Mouse (Mus musculus) testis, postnatal 14 days (tissue): Measurements from ENCODE around the gene Cdyl.

Experiments
- DNase-seq: peaks from one replicate; pipeline ENCODE4 v3.0.0; 2021; ENCODE audit warnings: low spot score

Cdyl gene

DNA sequence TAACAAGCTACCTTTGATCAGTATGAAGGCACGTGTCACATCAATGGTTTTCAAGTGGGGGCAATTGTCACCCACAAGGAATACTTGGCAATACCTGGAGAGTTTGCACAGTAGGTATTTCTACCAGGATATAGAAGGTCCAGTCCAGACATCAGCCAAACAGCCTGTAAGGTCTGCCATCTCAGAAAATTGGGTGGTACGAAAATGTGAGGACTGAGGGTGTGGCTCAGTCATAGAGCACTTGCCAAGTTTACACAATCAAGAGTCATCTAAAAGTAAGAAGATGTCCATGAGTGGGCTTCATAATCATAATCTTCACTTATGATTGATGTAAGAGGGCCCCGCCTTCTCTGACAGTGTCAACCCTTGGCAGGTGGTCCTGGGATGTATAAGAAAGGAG lies 29.9 kb downstream of the Cdyl start:
- DNase-seq: no peak

- DNase-seq: peak; percentile 72
These were observed 58.0 kb downstream of the Cdyl start for GRCm38 (mm10) chr13:35717658-35718057.

- DNase-seq: no peak
These were observed 59.9 kb downstream of the Cdyl start for GRCm38 (mm10) chr13:35719581-35719980.

GRCm38 (mm10) chr13:35723073-35723472 lies 63.4 kb downstream of the Cdyl start:
- no peak for DNase-seq

- no peak for DNase-seq
These were observed 66.4 kb downstream of the Cdyl start for GRCm38 (mm10) chr13:35726025-35726424.

DNA sequence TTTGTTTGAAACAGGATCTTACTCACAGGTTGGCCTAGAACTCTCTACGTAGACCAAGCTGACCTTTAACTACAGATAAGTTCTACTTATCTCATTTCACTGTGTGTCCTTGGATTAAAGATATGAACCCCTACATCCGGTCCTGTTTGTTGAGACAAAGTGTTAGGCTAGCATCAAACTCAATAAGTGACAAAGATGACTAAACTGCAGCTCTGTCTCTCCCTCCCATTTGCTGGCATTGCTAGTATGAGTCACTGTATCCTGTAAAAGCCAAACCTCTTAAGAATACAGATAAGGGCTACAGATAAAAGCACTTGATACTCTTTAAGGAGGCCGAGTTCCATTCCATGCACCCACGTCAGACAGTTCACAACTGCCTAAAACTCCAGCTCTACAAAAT lies 72.5 kb downstream of the Cdyl start:
- DNase-seq: no peak

DNA sequence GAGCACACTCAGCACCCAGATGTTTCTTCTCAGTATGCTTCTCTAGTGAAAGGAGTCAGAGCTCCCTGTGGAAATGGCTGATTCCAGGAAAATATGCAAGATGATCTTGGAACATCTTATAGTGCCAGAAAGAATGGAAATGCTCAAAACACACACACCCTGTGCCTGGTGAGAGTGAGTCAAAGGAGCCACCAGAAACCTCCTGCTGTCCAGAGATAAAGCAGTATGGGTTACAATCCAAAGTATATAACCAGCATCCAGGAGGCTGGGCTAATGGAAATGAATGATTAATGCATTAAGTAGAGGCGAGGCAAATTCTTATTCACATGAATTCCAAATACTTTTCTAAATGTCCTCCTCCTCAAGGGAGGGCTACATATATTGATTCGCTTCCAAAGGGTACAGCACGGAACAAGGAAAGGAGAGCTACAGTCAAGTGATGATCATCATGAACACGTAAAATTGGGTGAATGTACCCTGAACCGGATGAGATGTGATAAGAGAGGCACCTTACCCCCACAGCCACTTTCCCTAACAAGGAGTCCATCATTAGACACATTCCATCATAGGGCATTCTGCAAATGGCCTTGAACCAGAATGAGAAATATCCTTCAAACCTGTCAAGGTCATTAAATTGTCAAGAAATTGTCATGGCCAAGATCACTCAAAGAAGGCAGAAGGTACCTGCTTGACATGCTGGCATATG lies 73.4 kb downstream of the Cdyl start:
- no peak for DNase-seq

DNA sequence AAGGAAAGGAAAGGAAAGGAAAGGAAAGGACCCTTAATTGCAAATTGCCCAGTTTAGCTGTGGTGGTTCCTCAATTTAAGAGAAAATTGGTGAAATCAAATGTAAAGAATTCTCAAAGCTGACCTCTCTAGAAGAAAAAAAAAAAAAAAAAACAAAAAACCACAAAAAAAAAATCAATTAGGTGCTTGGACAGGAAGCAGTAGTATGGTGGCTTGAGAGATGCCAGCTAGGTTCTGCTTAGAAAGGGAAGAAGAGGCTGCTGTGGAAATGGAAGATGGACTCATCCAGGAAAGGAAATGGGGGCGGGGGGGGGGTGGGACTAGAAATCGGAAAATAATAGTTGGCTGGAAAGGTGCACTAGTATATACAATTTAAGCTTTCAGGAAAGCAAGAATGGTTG lies 77.9 kb downstream of the Cdyl start:
- DNase-seq: no peak

- no peak for DNase-seq
These were observed 78.6 kb downstream of the Cdyl start for GRCm38 (mm10) chr13:35738210-35738609.

GRCm38 (mm10) chr13:35739473-35739872 lies 79.8 kb downstream of the Cdyl start:
- no peak for DNase-seq

DNA sequence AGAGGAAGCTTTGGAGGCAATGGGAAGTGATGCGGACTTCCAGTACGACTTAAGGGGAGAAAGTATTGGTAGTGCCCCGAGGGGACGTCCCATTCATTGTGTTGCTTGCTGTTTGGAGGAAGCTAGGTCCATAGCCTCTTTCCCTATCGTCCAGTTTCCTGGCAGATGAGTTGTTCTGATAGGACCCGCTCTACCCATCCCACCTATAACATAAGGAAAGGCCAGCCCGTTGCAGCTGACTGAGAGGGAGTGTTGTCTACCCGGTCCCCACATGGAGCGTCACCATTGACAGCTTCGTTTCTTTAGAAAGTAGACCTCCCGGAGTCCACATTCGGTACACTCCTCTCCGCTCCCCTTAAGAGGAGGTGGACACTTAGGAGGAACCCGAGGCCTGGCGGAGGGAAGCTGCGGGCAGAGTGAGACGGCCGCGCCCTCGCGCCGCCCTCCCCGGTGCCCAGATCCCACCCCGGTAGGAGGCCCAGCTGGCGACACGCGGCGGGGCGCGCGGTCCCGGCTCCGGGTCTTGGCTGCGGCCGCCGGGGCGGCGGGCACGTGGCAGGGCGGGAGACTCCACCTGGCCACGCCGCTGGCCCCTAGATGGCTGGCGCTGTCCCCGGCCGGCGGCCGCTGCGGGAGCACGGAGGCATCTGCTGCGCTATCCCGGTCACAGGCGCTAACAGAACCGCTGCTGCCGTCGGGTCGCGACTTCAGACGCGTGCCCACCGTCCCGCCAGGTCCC lies 80.8 kb downstream of the Cdyl start:
- DNase-seq: peak; percentile 85

DNA sequence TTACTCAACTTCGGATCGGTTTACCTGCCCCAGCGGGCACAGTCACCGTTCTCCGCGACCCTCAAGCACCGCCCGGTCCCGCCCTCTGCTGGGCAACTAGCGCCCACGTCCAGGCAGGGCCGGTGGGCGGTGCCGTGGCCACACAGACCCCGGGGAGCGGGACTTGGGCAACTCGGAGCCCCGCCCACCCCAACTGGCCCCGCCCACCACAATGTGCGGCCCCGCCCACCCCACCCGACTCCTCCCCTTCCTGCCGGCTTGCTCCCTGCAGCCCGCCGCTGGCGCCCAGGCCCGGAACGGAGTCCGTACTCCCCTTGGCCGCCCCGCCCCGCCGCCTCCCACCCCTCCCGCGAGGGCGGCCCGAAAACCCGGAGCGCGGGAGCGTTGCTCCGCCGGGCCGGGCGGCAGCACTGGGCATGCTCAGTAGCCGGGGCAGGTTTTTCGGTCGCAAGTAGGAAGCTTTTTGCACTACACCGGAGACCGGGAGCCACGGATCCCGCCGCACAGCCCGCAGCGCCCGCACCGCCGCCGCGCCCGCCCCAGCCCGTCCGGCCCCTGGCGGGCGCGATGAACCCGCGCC lies 81.5 kb downstream of the Cdyl start:
- DNase-seq: peak; percentile 94

- peak; percentile 76 for DNase-seq
These were observed 82.2 kb downstream of the Cdyl start for GRCm38 (mm10) chr13:35741620-35742421.

DNA sequence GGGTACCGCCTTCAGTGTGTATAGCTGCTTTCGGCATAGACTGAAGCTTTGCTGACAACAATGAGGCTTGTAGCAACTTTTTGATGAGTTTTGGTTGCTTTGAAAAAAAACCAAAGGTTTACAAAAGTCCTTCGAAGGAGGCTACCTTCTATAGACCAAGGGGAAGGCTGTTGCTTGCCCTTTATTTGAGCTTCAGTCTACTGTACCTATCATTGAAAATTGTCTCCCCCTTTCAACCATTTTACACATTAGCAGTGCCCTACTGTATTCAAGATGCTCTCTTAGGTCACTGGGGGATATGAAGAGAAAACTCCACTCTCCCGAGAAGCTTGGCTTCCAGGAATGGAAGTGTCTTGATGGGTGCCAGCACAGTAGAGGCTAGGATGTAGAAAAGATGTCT lies 83.1 kb downstream of the Cdyl start:
- DNase-seq: no peak

GRCm38 (mm10) chr13:35743196-35743595 lies 83.6 kb downstream of the Cdyl start:
- DNase-seq: no peak

GRCm38 (mm10) chr13:35749194-35749593 lies 89.6 kb downstream of the Cdyl start:
- no peak for DNase-seq

DNA sequence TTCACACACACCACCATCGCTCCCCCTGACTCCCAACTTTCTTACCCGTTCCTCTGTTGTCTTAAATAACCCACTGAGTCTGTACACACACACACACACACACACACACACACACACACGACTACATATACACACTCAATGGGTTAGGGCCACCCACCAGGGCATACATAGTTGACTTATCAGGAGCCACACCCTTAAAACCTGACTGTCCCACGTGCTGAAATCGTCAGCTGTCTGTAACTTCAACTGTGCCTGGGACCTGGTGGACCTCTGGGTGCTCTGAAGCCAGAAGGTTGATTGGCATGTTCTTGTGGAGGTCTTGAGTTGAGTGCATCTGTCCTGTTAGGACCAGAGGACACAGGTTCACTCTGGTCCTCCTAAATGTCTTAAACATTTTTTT lies 90.0 kb downstream of the Cdyl start:
- DNase-seq: no peak

GRCm38 (mm10) chr13:35752046-35752445 lies 92.4 kb downstream of the Cdyl start:
- no peak for DNase-seq

- DNase-seq: no peak
These were observed 95.4 kb downstream of the Cdyl start for GRCm38 (mm10) chr13:35755002-35755401.

DNA sequence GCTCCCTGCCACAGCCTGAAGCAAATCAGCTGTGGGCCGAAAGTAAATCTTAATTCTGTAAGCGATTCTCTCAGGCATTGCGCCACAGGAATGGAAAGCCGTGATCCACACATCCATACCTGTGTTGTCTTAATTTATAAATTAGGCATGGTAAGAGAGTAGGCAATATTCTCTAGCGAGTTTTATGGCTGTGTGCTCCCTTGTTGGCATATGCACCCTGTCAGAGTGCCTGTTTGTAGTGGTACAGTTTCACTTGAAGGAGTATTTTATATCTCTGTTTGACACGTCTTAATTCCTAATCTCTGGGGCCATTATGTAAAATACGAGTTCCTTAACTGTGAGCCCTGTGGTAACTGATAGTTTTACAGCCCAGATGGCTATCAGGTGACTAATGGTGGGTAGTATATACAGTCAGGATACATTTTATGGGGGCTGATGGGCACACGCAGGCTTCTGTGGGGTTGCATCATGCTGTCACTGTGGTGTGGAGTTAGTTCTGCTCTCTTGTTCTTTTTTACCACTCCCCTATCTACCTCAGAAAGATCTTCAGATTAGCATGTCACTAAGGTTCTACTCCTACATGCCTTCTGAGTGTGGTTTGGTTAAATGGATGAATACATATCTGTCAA lies 96.1 kb downstream of the Cdyl start:
- DNase-seq: no peak

- DNase-seq: no peak
These were observed 97.0 kb downstream of the Cdyl start for GRCm38 (mm10) chr13:35756393-35757338.
